7 mouse cellular contexts compared by ENCODE assay signal in genomic region chr11:77850401-77851244, GRCm38 (mm10). TPM values are rescaled to one million over a fixed set of nuclear protein-coding genes. Genes with fewer than 3 reads are reported as not detected.
A peak's percentile ranks its signal among the peaks of the same experiment; 100 is the strongest.
DNase-seq lines count a peak whose midpoint lies in the region; ATAC-seq and TF ChIP-seq lines count a peak whose summit lies in the region.

No protein-coding gene starts in this region.

- 0 out of 2 replicates have a peak overlapping the region, but pooled peaks have one; percentile 6 for H3K9ac ChIP-seq in forebrain, postnatal 0 days
- no peak overlapping the region for H3K9ac ChIP-seq in neural tube, embryonic 12.5 days

- H3K4me3 ChIP-seq in forebrain, postnatal 0 days (ENCODE audit: low read depth, low read length): no peak overlapping the region
- H3K4me3 ChIP-seq in neural tube, embryonic 12.5 days: no peak overlapping the region

- ATAC-seq in cerebellum, adult (ENCODE audit: insufficient number of reproducible peaks, low FRiP score, low TSS enrichment): peak; percentile 66
- peak; percentile 93 for ATAC-seq in forebrain, postnatal 0 days
- ATAC-seq in neural tube, embryonic 12.5 days (ENCODE audit: low FRiP score, low read depth): peak; percentile 75

- WGBS in forebrain, postnatal 0 days: 17% methylated on average over 24 of the region's 24 CpGs
- 35% methylated on average over 24 of the region's 24 CpGs for WGBS in neural tube, embryonic 12.5 days

- H3K4me1 ChIP-seq in forebrain, postnatal 0 days (ENCODE audit: insufficient read depth): peaks cover 34% of the 10 kb centered on the region
- peaks cover 65% of the 10 kb centered on the region for H3K4me1 ChIP-seq in neural tube, embryonic 12.5 days

- H3K36me3 ChIP-seq in forebrain, postnatal 0 days (ENCODE audit: insufficient read depth): peaks cover 60% of the 10 kb centered on the region
- peaks cover 71% of the 10 kb centered on the region for H3K36me3 ChIP-seq in neural tube, embryonic 12.5 days

- H3K4me2 ChIP-seq in forebrain, postnatal 0 days (ENCODE audit: low read depth): peak overlapping the region; percentile 31; the same call in 1 of the 2 replicates
- H3K4me2 ChIP-seq in neural tube, embryonic 12.5 days (replicated peaks): peak overlapping the region; percentile 33

- H3K27me3 ChIP-seq in forebrain, postnatal 0 days (ENCODE audit: insufficient read depth, low read length): no peaks in the 10 kb centered on the region
- H3K27me3 ChIP-seq in neural tube, embryonic 12.5 days (replicated peaks): peaks cover 17% of the 10 kb centered on the region

- peak; percentile 46 for TF ChIP-seq CTCF in forebrain, postnatal 0 days (IDR thresholded peaks at IDR 0.05; ENCODE audit: low read depth)

- no peaks in the 10 kb centered on the region for H3K9me3 ChIP-seq in forebrain, postnatal 0 days (ENCODE audit: low read length)
- H3K9me3 ChIP-seq in neural tube, embryonic 12.5 days: no peaks in the 10 kb centered on the region

- peak; percentile 67 for DNase-seq in R1 (ENCODE audit: low read depth, low spot score)
- peak; percentile 90 for DNase-seq in forebrain, postnatal 0 days
- DNase-seq in layer of hippocampus, adult 9-11 months: peak; percentile 84
- DNase-seq in ovary, postnatal 10 days (ENCODE audit: low spot score): no peak
- no peak for DNase-seq in natural killer cell, adult 2 months (ENCODE audit: low spot score in 2 of 2)

- peak overlapping the region; percentile 92 for H3K27ac ChIP-seq in forebrain, postnatal 0 days (ENCODE audit: low read depth, low read length)
- H3K27ac ChIP-seq in neural tube, embryonic 12.5 days: peak overlapping the region; percentile 74

RNA-seq across cellular contexts. Expression of gene Pipox, which starts 43.3 kb away (rescaled TPM):
- 3.8 and 6.8 TPM in 2 replicates for total RNA-seq in forebrain, postnatal 0 days (2014; rRNA removed)
- polyA plus RNA-seq in forebrain, postnatal 0 days (2015; fragmentation: Nextera tagmentation; extraction: Ambion mirVana): 3.7 and 4.2 TPM in 2 replicates
- polyA plus RNA-seq in neural tube, embryonic 12.5 days (2016; fragmentation: Nextera tagmentation; extraction: Ambion mirVana): 2.7 and 4.7 TPM in 2 replicates

Comparison
In these comparisons a context has a peak if more than half of its experiments do, and no peak if none do; other contexts are left out.
1. DNase-seq: peak in R1 (single experiment), forebrain, postnatal 0 days (single experiment) and layer of hippocampus, adult 9-11 months (single experiment); none in ovary, postnatal 10 days (single experiment) and natural killer cell, adult 2 months (0 of 2).
2. Peak in every context shown above with its lines, with median percentiles within 50 percentile points of each other: ATAC-seq.